Comparison of ENCODE assay signal across 13 mouse cellular contexts in genomic region chr16:95422658-95423073, GRCm38 (mm10).
DNase-seq lines count a peak whose midpoint lies in the region; ATAC-seq and TF ChIP-seq lines count a peak whose summit lies in the region.
"Had no signal": no experiment of that assay in that cellular context is flagged by ENCODE, and none has a peak within 500 bp of the region (broad histone marks: within the 10 kb centered on the region; RNA-seq: fewer than 3 reads in every experiment).

No protein-coding gene starts in this region.

- no peaks in the 10 kb centered on the region for H3K36me3 ChIP-seq in lung, embryonic 14.5 days (ENCODE audit: insufficient read depth)
- H3K36me3 ChIP-seq: embryonic facial prominence, embryonic 12.5 days; heart, embryonic 13.5 days; hindbrain, embryonic 15.5 days had no signal

- H3K4me3 ChIP-seq in lung, embryonic 14.5 days (ENCODE audit: low read depth, low read length): no peak overlapping the region
- H3K4me3 ChIP-seq: embryonic facial prominence, embryonic 12.5 days; heart, embryonic 13.5 days; hindbrain, embryonic 15.5 days had no signal

- H3K4me1 ChIP-seq in lung, embryonic 14.5 days (ENCODE audit: insufficient read depth): no peaks in the 10 kb centered on the region
- H3K4me1 ChIP-seq: hindbrain, embryonic 15.5 days had no signal

- H3K27me3 ChIP-seq in lung, embryonic 14.5 days (ENCODE audit: insufficient read depth, low read length): no peaks in the 10 kb centered on the region
- H3K27me3 ChIP-seq: embryonic facial prominence, embryonic 12.5 days; heart, embryonic 13.5 days; hindbrain, embryonic 15.5 days had no signal

- intact Hi-C loops in gastrocnemius, postnatal 36 days (cut with DNase I): no loop called here

- no peak overlapping the region for H3K4me2 ChIP-seq in lung, embryonic 14.5 days
- H3K4me2 ChIP-seq: embryonic facial prominence, embryonic 12.5 days; heart, embryonic 13.5 days; hindbrain, embryonic 15.5 days had no signal

- peak; percentile 31; the same call in 1 of the 2 replicates for ATAC-seq in lung, embryonic 14.5 days (ENCODE audit: insufficient read depth)

- no peak overlapping the region for H3K9ac ChIP-seq in lung, embryonic 14.5 days
- H3K9ac ChIP-seq: embryonic facial prominence, embryonic 12.5 days; heart, embryonic 13.5 days; hindbrain, embryonic 15.5 days had no signal

- 53% methylated on average over 5 of the region's 5 CpGs for WGBS in lung, embryonic 14.5 days

- H3K9me3 ChIP-seq in lung, embryonic 14.5 days (ENCODE audit: low read depth, low read length): no peaks in the 10 kb centered on the region
- H3K9me3 ChIP-seq: embryonic facial prominence, embryonic 12.5 days; heart, embryonic 13.5 days; hindbrain, embryonic 15.5 days had no signal

- DNase-seq in gastrocnemius, postnatal 25 days: peak; percentile 23
- DNase-seq in gastrocnemius, postnatal 36 days: no peak
- DNase-seq in lung, embryonic 14.5 days: no peak
- DNase-seq in lung, postnatal 4 days: no peak
- DNase-seq in cerebellum, adult 9-10 months: peak; percentile 82
- DNase-seq in mesoderm, embryonic 11.5 days (ENCODE audit: low read depth, low spot score): peak; percentile 17
- no peak for DNase-seq in spleen, postnatal 4 days (ENCODE audit: low spot score in 2 of 2)
- DNase-seq: adrenal gland, adult 2 months; lung, adult 18-20 months; midbrain, embryonic 14.5 days had no signal

- TF ChIP-seq CTCF in lung, embryonic 14.5 days (IDR thresholded peaks at IDR 0.05; ENCODE audit: low read depth): no peak

- H3K27ac ChIP-seq in lung, embryonic 14.5 days (ENCODE audit: low read depth): no peak overlapping the region
- H3K27ac ChIP-seq: embryonic facial prominence, embryonic 12.5 days; heart, embryonic 13.5 days; hindbrain, embryonic 15.5 days had no signal

Comparison
In these comparisons a context has a peak if more than half of its experiments do, and no peak if none do; other contexts are left out.
1. DNase-seq: peak in gastrocnemius, postnatal 25 days (single experiment), cerebellum, adult 9-10 months (single experiment) and mesoderm, embryonic 11.5 days (single experiment); none in gastrocnemius, postnatal 36 days (0 of 2), lung, embryonic 14.5 days (single experiment), lung, postnatal 4 days (0 of 2) and spleen, postnatal 4 days (0 of 2).